Mouse (Mus musculus): ENCODE measurements around the gene Col27a1. TPM values are rescaled to one million over a fixed set of nuclear protein-coding genes. Genes with fewer than 3 reads are reported as not detected.

Col27a1 gene
- total RNA-seq, 2 experiments from 2014 or later = 3.1 to 3.9 TPM

DNA sequence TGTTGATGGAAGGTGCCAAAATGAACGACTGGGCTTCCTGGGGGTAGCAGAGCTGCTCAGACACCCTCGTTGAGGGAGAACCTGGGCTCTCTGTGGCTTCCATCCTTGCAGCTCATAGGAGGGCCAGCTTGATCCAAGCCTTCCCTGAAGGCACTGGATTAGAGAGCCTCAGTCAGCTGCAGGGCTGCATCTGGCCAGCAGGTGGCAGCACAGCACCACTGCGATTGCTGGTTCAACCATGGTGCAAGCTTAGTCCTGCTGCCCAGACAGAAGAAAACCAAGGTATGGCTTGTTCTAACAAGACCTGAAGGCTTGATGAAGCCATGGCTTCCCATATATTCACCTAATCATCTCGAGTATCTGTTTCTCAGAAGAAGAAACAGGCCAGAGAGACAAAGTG is 154.8 kb downstream of the Col27a1 start:
- DNase-seq (ENCODE audit: low spot score in 2 of 2) = peak; percentile 94 to 96

DNA sequence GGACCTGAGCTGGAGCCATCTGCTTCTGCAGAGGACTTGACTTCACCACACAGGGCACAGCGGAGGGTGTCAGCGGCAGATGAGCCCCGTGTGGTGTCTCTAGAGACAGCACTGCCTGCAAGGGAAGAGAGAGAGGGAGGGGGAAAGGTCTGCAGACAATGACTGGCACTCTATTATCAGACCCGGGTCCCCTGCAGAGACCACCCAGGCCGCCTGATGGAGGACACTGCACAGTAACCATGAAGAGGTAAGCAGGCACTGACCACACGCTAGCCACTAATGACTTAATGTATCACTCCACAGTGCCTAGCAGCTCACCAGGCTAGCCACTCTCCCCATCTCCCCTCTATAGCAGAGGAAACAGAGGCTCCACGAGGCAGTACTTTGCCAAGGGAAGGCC is 157.1 kb downstream of the Col27a1 start:
- no peak for DNase-seq (ENCODE audit: low spot score in 2 of 2)

DNA sequence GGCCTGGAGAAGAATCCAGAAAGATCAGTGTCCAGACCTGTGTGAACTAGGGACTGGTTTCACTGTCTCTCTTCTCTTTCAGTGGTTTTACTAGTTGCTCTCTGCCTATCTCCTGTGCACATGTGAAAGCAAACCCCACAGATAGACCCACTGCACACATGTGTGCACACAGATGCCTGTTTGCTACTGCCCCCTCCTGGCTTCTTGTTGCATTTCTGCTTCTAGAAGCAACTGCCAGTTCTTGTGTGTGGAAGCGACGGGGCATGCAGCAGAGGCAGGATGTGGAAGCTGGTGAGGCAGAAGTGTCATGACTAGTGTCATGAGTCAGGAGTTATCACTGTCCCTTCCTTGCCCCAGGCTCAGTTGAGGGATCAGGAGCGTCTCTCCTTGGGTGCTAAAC is 158.1 kb downstream of the Col27a1 start:
- peak; percentile 47 to 49 for DNase-seq (ENCODE audit: low spot score in 2 of 2)

DNA sequence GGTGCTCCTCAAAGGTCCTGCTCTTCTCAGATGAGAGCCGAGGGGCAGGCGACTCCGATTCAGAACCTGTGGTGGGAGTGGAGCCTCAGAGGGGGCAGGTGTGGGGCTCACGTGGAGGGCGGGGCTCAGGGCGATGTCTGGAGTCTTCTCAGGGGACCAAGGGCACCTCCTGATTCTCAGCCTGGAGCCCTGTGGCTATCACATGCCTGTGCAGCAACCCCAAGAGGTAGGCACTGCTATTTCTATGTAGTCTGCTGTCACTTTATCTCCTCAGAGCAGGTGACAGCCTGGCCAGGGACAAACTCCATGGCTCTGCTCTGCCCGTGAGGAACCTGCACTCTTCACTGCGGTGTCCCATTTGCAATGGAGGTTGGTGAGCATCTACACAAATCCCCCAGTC is 159.6 kb downstream of the Col27a1 start:
- no peak for DNase-seq (ENCODE audit: low spot score in 2 of 2)

DNA sequence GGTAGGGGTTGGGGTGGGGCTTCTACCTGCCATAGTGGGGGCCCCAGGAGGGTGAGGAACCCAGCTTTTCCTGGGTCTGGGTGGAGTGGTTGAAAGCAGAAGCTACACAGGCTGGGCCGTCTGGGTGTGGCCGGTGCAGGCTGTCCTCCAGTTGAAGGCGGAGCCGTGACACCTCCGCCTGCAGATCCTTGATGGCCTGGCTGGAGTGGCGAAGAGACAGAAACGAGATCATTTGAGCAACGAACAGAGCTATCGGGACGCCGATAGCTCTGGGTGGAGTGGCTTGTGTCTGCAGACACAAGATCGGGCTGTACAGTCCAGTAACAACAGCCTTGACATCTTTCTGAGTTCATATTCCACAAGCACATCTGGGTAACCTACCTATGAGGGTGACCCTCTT is 160.5 kb downstream of the Col27a1 start:
- no peak for DNase-seq (ENCODE audit: low spot score in 2 of 2)

- DNase-seq (ENCODE audit: low spot score in 2 of 2) = peak; percentile 71 to 75
Observed at GRCm38 (mm10) chr4:63375367-63375766, 161.6 kb downstream of the Col27a1 start.

GRCm38 (mm10) chr4:63377483-63377882 is 163.7 kb downstream of the Col27a1 start:
- DNase-seq (ENCODE audit: low spot score in 2 of 2) = no peak

- DNase-seq (ENCODE audit: low spot score in 2 of 2) = no peak
Observed at GRCm38 (mm10) chr4:63382676-63383369, 169.0 kb downstream of the Col27a1 start.

- no peak for DNase-seq (ENCODE audit: low spot score in 2 of 2)
Observed at GRCm38 (mm10) chr4:63383474-63383873, 169.7 kb downstream of the Col27a1 start.

DNA sequence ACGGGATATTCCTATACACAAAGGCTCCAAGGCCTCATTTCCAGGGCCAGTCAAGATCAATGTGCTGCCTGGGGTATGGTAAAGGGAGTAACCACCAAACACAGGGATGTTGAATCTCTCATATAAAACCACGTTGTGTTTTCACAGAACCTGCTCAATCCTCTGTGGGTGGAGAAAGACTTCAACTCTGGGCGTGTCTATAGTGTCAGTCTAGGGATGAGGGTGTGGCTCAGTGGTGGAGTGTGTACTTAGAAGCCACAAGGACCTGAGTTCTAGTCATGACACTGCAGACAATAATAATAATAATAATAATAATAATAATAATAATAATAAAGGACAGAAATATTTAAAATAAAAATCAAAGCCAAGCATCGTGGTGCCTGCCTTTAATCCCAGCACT is 170.5 kb downstream of the Col27a1 start:
- no peak for DNase-seq (ENCODE audit: low spot score in 2 of 2)

Small RNAs within 50 kb of the gene (microRNA-seq; reads per million reads assigned to microRNA genes)
- 601 to 1,096 reads per million in 2 experiments for gene Mir455

Other genes with a start within 250 kb of the Col27a1 start
- gene Zfp618, start 248.4 kb upstream of the Col27a1 start, total RNA-seq (2021) = 1 to 10 TPM; 5.3 to 7.0 TPM
- gene Ambp, start 59.2 kb upstream of the Col27a1 start, total RNA-seq (2021) = not detected
- gene Kif12, start 41.9 kb upstream of the Col27a1 start, total RNA-seq (2021) = not detected
- not detected for gene Orm1, start 130.6 kb downstream of the Col27a1 start, total RNA-seq (2021)
- not detected for gene Orm3, start 142.2 kb downstream of the Col27a1 start, total RNA-seq (2021)
- gene Orm2, start 148.4 kb downstream of the Col27a1 start, total RNA-seq (2021) = not detected
- 1 to 10 TPM; 4.0 to 5.0 TPM for gene Akna, start 189.3 kb downstream of the Col27a1 start, total RNA-seq (2021)

All from layer of hippocampus, postnatal 10 days (tissue).